ENCODE assay signal across 18 mouse cellular contexts in genomic region chr3:69669541-69669940, GRCm38 (mm10). TPM values are rescaled to one million over a fixed set of nuclear protein-coding genes. Genes with fewer than 3 reads are reported as not detected.
DNase-seq lines count a peak whose midpoint lies in the region; ATAC-seq and TF ChIP-seq lines count a peak whose summit lies in the region.
"Had no signal": no experiment of that assay in that cellular context is flagged by ENCODE, and none has a peak within 500 bp of the region (broad histone marks: within the 10 kb centered on the region; RNA-seq: fewer than 3 reads in every experiment).

No protein-coding gene starts in this region.

- no peak overlapping the region for H3K27ac ChIP-seq in kidney, embryonic 16.5 days (ENCODE audit: low read length)
- no peak overlapping the region for H3K27ac ChIP-seq in embryonic facial prominence, embryonic 10.5 days (replicated peaks)
- H3K27ac ChIP-seq: forebrain, embryonic 15.5 days; heart, embryonic 13.5 days; hindbrain, embryonic 15.5 days; limb, embryonic 15.5 days had no signal

- H3ac ChIP-seq in myocyte (ENCODE audit: control insufficient read depth, insufficient read length), result no peak overlapping the region

- H3K4me2 ChIP-seq in kidney, embryonic 16.5 days (replicated peaks; ENCODE audit: low read depth, low read length), result no peak overlapping the region
- H3K4me2 ChIP-seq in myocyte (ENCODE audit: low read depth), result no peak overlapping the region
- H3K4me2 ChIP-seq: forebrain, embryonic 15.5 days; heart, embryonic 13.5 days; hindbrain, embryonic 15.5 days; limb, embryonic 15.5 days had no signal

- intact Hi-C loops in gastrocnemius, postnatal 14 days (cut with DNase I; ENCODE audit: low total_unique reads), result no loop called here

- H3K79me2 ChIP-seq in myocyte (ENCODE audit: control insufficient read depth, insufficient read depth), result no peaks in the 10 kb centered on the region

- ATAC-seq in kidney, embryonic 16.5 days (ENCODE audit: low FRiP score, low TSS enrichment), result no peak
- ATAC-seq: CD4-positive, CD25-positive, alpha-beta regulatory T cell, adult 4 months; forebrain, embryonic 15.5 days; intestine, postnatal 0 days had no signal

- 84% methylated on average over 10 of the region's 10 CpGs for WGBS in kidney, embryonic 16.5 days
- WGBS in embryonic facial prominence, embryonic 10.5 days, result 91% methylated on average over 10 of the region's 10 CpGs

- H3K9ac ChIP-seq in kidney, embryonic 16.5 days (replicated peaks; ENCODE audit: low read length), result no peak overlapping the region
- H3K9ac ChIP-seq: forebrain, embryonic 15.5 days; heart, embryonic 13.5 days; hindbrain, embryonic 15.5 days; limb, embryonic 15.5 days had no signal

- H3K4me1 ChIP-seq in kidney, embryonic 16.5 days (ENCODE audit: insufficient read depth, low read length), result no peaks in the 10 kb centered on the region
- no peaks in the 10 kb centered on the region for H3K4me1 ChIP-seq in embryonic facial prominence, embryonic 10.5 days
- H3K4me1 ChIP-seq: forebrain, embryonic 15.5 days; hindbrain, embryonic 15.5 days; limb, embryonic 15.5 days had no signal

- no peaks in the 10 kb centered on the region for H3K36me3 ChIP-seq in kidney, embryonic 16.5 days (ENCODE audit: insufficient read depth, low read length)
- H3K36me3 ChIP-seq in myocyte (ENCODE audit: control insufficient read depth, insufficient read depth), result no peaks in the 10 kb centered on the region
- no peaks in the 10 kb centered on the region for H3K36me3 ChIP-seq in embryonic facial prominence, embryonic 10.5 days (replicated peaks)
- H3K36me3 ChIP-seq: forebrain, embryonic 15.5 days; G1E; heart, embryonic 13.5 days; hindbrain, embryonic 15.5 days; limb, embryonic 15.5 days had no signal

- H3K9me3 ChIP-seq in kidney, embryonic 16.5 days (ENCODE audit: low read length), result no peaks in the 10 kb centered on the region
- no peaks in the 10 kb centered on the region for H3K9me3 ChIP-seq in embryonic facial prominence, embryonic 10.5 days
- H3K9me3 ChIP-seq: forebrain, embryonic 15.5 days; G1E; heart, embryonic 13.5 days; hindbrain, embryonic 15.5 days; limb, embryonic 15.5 days had no signal

- no peak for TF ChIP-seq POLR2A in myocyte (IDR thresholded peaks at IDR 0.05; ENCODE audit: insufficient read length, low read depth)

- no peak overlapping the region for H3K4me3 ChIP-seq in kidney, embryonic 16.5 days (ENCODE audit: low read length)
- H3K4me3 ChIP-seq in myocyte, result no peak overlapping the region
- H3K4me3 ChIP-seq in embryonic facial prominence, embryonic 10.5 days, result no peak overlapping the region
- H3K4me3 ChIP-seq: forebrain, embryonic 15.5 days; heart, embryonic 13.5 days; hindbrain, embryonic 15.5 days; limb, embryonic 15.5 days had no signal

- no peaks in the 10 kb centered on the region for H3K27me3 ChIP-seq in kidney, embryonic 16.5 days (ENCODE audit: insufficient read depth, low read length)
- H3K27me3 ChIP-seq in myocyte (ENCODE audit: control insufficient read depth, insufficient read depth, insufficient read length), result no peaks in the 10 kb centered on the region
- no peaks in the 10 kb centered on the region for H3K27me3 ChIP-seq in embryonic facial prominence, embryonic 10.5 days (replicated peaks; ENCODE audit: low read depth, poor library complexity, severe bottlenecking)
- H3K27me3 ChIP-seq: forebrain, embryonic 15.5 days; heart, embryonic 13.5 days; hindbrain, embryonic 15.5 days; limb, embryonic 15.5 days had no signal

- peak; percentile 10 for DNase-seq in gastrocnemius, postnatal 25 days
- no peak for DNase-seq in gastrocnemius, postnatal 14 days
- peak; percentile 29 to 35 for DNase-seq in kidney, postnatal 36 days
- DNase-seq in NIH3T3 (ENCODE audit: low read depth), result peak; percentile 42
- DNase-seq in embryonic facial prominence, embryonic 10.5 days (ENCODE audit: low spot score), result no peak
- DNase-seq: cerebellum, adult 9-11 months; lung, postnatal 10 days; midbrain, embryonic 14.5 days; thymus, postnatal 25 days had no signal

TF ChIP-seq in myocyte, 11 proteins besides CTCF, POLR2A, EP300 and RAD21:
- TF ChIP-seq USF1 (IDR thresholded peaks at IDR 0.05; ENCODE audit: low read depth) (peak; percentile 51), MAX (IDR thresholded peaks at IDR 0.05; ENCODE audit: low read depth) (no peak)

RNA-seq across cellular contexts. Expression of gene Nmd3, which starts 52.2 kb away (rescaled TPM):
- 10 to 100 TPM; 24.2 to 34.7 TPM for total RNA-seq in gastrocnemius, postnatal 25 days (2021)
- total RNA-seq in gastrocnemius, postnatal 14 days (2021), result 10 to 100 TPM; 26.5 to 32.8 TPM
- 152 and 153 TPM in 2 replicates for polyA plus RNA-seq in kidney, embryonic 16.5 days (2015; fragmentation: Nextera tagmentation; extraction: Ambion mirVana)
- polyA plus RNA-seq in myocyte (2012; fragmentation: generic; extraction: Trizol), result 60.2 TPM
- polyA plus RNA-seq in embryonic facial prominence, embryonic 10.5 days (2016; fragmentation: Nextera tagmentation; extraction: Ambion mirVana), result 163 TPM in 2 replicates

Comparison
In these comparisons a context has a peak if more than half of its experiments do, and no peak if none do; other contexts are left out.
1. DNase-seq: peak in gastrocnemius, postnatal 25 days (single experiment), kidney, postnatal 36 days (2 of 2) and NIH3T3 (single experiment); none in gastrocnemius, postnatal 14 days (single experiment) and embryonic facial prominence, embryonic 10.5 days (single experiment).